Mouse (Mus musculus) myocyte (in vitro differentiated cells): ENCODE measurements around the gene Trp53rkb. TPM values are rescaled to one million over a fixed set of nuclear protein-coding genes. Genes with fewer than 3 reads are reported as not detected.

ENCODE experiments used
- H3K27me3 ChIP-seq: one replicate; pipeline ENCODE4 v1.6.1; 2011; ENCODE audit not compliant: control insufficient read depth, insufficient read depth, insufficient read length
- H3K36me3 ChIP-seq: one replicate; pipeline ENCODE4 v1.6.1; 2011; ENCODE audit not compliant: control insufficient read depth, insufficient read depth
- H3K4me2 ChIP-seq: one replicate; pipeline ENCODE4 v1.6.1; 2011; ENCODE audit warnings: low read depth, control low read depth
- H3K4me3 ChIP-seq: one replicate; pipeline ENCODE4 v1.5.1; 2011; ENCODE audit warnings: mild to moderate bottlenecking, control low read depth, moderate library complexity
- H3K79me2 ChIP-seq: one replicate; pipeline ENCODE4 v1.6.1; 2011; ENCODE audit not compliant: control insufficient read depth, insufficient read depth
- H3ac ChIP-seq: one replicate; pipeline ENCODE4 v1.6.1; 2011; ENCODE audit not compliant: control insufficient read depth, insufficient read length
- CEBPB ChIP-seq: IDR thresholded peaks from 2 replicates; pipeline ENCODE4 v1.6.1; 2011; ENCODE audit warnings: mild to moderate bottlenecking, moderate library complexity; ENCODE audit not compliant: poor library complexity, insufficient read depth, severe bottlenecking
- E2F4 ChIP-seq: IDR thresholded peaks from one replicate; pipeline ENCODE4 v1.6.1; 2011; ENCODE audit warnings: mild to moderate bottlenecking, control low read depth, moderate library complexity; ENCODE audit not compliant: insufficient read depth
- MAX ChIP-seq: IDR thresholded peaks from one replicate; pipeline ENCODE4 v1.6.1; 2011; ENCODE audit warnings: low read depth, mild to moderate bottlenecking, control low read depth
- MYOD1 ChIP-seq, 3 experiments: IDR thresholded peaks; one replicate each; pipeline ENCODE4 v1.6.1; 2011; ENCODE audit warnings: control low read depth in 2 of 3, low read depth in 2 of 3, mild to moderate bottlenecking in 2 of 3, moderate library complexity in 1 of 3; ENCODE audit not compliant: insufficient read length in 2 of 3, control insufficient read depth in 1 of 3
- MYOG ChIP-seq, 3 experiments: IDR thresholded peaks; one replicate each; pipeline ENCODE4 v1.6.1; 2011; ENCODE audit warnings: control low read depth in 2 of 3, low read depth in 2 of 3, mild to moderate bottlenecking in 2 of 3; ENCODE audit not compliant: insufficient read length in 2 of 3, control insufficient read depth in 1 of 3, insufficient read depth in 1 of 3
- POLR2A ChIP-seq: IDR thresholded peaks from one replicate; pipeline ENCODE4 v1.6.1; 2011; ENCODE audit warnings: low read depth, mild to moderate bottlenecking, control low read depth, moderate library complexity; ENCODE audit not compliant: insufficient read length
- POLR2AphosphoS2 ChIP-seq: IDR thresholded peaks from one replicate; pipeline ENCODE4 v1.6.1; 2011; ENCODE audit warnings: low read depth, control low read depth; ENCODE audit not compliant: insufficient read length
- REST ChIP-seq: IDR thresholded peaks from one replicate; pipeline ENCODE4 v1.6.1; 2011; ENCODE audit warnings: mild to moderate bottlenecking, control low read depth, moderate library complexity; ENCODE audit not compliant: insufficient read depth, insufficient read length
- SRF ChIP-seq: IDR thresholded peaks from one replicate; pipeline ENCODE4 v1.6.1; 2011; ENCODE audit warnings: low read depth; ENCODE audit not compliant: control insufficient read depth, insufficient read length
- TCF12 ChIP-seq: IDR thresholded peaks from one replicate; pipeline ENCODE4 v1.6.1; 2011; ENCODE audit warnings: mild to moderate bottlenecking, control low read depth; ENCODE audit not compliant: poor library complexity, insufficient read depth, severe bottlenecking
- TCF3 ChIP-seq: IDR thresholded peaks from one replicate; pipeline ENCODE4 v1.6.1; 2011; ENCODE audit warnings: low read depth, control low read depth; ENCODE audit not compliant: insufficient read length
- USF1 ChIP-seq: IDR thresholded peaks from one replicate; pipeline ENCODE4 v1.6.1; 2011; ENCODE audit warnings: low read depth, mild to moderate bottlenecking, control low read depth, moderate library complexity
- polyA plus RNA-seq: library from polyadenylated mRNA; unstranded; fragments of >200 nt; fragmentation: generic; extraction: Trizol; gene quantifications from one replicate; pipeline ENCODE4 v1.2.1, GENCODE M21; 2012; ENCODE audit warnings: missing spikeins

Gene Trp53rkb
- polyA plus RNA-seq, 1 experiment, result 4.7 TPM

GRCm38 (mm10) chr2:166779956-166780355, 12.4 kb upstream of the Trp53rkb start:
- peaks cover 22% of the 10 kb centered on the region for H3K27me3 ChIP-seq
- H3K36me3 ChIP-seq, result no peaks in the 10 kb centered on the region
- no peaks in the 10 kb centered on the region for H3K79me2 ChIP-seq
- no peak overlapping the region for H3ac ChIP-seq
- no peak for TF ChIP-seq SRF
- no peak for TF ChIP-seq E2F4
- no peak for TF ChIP-seq CEBPB
- no peak for TF ChIP-seq MYOD1 (IDR thresholded peaks at IDR 0.05; ENCODE audit: control insufficient read depth in 1 of 3, insufficient read length in 2 of 3, low read depth in 2 of 3)
- TF ChIP-seq POLR2AphosphoS2, result no peak
- H3K4me3 ChIP-seq, result no peak overlapping the region
- H3K4me2 ChIP-seq, result no peak overlapping the region

GRCm38 (mm10) chr2:166780980-166781578, 11.3 kb upstream of the Trp53rkb start:
- Histone ChIP-seq H3K79me2 (no peaks in the 10 kb centered on the region), H3K4me2 (peak overlapping the region; percentile 25), H3K4me3 (no peak overlapping the region), H3K36me3 (no peaks in the 10 kb centered on the region), H3ac (no peak overlapping the region), H3K27me3 (peaks cover 22% of the 10 kb centered on the region)
- TF ChIP-seq E2F4 (no peak), POLR2A (no peak), SRF (no peak), REST (no peak), MYOD1 (IDR thresholded peaks at IDR 0.05; ENCODE audit: control insufficient read depth in 1 of 3, insufficient read length in 2 of 3, low read depth in 2 of 3) (no peak), USF1 (no peak)

DNA sequence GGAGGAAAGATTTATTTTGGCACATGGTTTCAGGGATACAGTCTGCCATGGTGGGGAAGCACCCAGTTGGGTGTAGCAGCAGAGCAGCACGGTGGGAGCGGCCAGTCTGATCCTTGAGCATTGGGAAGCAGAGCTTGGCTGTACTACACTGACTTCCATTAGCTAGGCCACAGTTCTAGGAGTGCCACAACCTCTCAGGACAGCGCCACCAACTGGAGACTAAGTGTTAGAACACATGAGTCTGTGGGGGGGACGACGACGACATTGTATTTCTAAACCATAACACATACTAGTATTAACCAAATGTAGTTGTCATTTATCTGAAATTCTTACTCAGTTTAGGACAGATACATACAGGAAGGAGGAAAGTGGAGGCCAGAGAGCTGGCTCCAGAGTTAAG, 8.0 kb upstream of the Trp53rkb start:
- TF ChIP-seq POLR2AphosphoS2 (no peak), TCF12 (no peak), REST (no peak), USF1 (no peak), POLR2A (no peak), SRF (no peak), TCF3 (no peak), CEBPB (no peak), MYOD1 (IDR thresholded peaks at IDR 0.05; ENCODE audit: control insufficient read depth in 1 of 3, insufficient read length in 2 of 3, low read depth in 2 of 3) (no peak), MAX (no peak), E2F4 (no peak), MYOG (IDR thresholded peaks at IDR 0.05; ENCODE audit: control insufficient read depth in 1 of 3, insufficient read depth in 1 of 3, insufficient read length in 2 of 3, low read depth in 2 of 3) (no peak)
- Histone ChIP-seq H3K4me2 (no peak overlapping the region), H3K36me3 (no peaks in the 10 kb centered on the region), H3ac (no peak overlapping the region), H3K79me2 (no peaks in the 10 kb centered on the region), H3K4me3 (no peak overlapping the region), H3K27me3 (peaks cover 13% of the 10 kb centered on the region)

DNA sequence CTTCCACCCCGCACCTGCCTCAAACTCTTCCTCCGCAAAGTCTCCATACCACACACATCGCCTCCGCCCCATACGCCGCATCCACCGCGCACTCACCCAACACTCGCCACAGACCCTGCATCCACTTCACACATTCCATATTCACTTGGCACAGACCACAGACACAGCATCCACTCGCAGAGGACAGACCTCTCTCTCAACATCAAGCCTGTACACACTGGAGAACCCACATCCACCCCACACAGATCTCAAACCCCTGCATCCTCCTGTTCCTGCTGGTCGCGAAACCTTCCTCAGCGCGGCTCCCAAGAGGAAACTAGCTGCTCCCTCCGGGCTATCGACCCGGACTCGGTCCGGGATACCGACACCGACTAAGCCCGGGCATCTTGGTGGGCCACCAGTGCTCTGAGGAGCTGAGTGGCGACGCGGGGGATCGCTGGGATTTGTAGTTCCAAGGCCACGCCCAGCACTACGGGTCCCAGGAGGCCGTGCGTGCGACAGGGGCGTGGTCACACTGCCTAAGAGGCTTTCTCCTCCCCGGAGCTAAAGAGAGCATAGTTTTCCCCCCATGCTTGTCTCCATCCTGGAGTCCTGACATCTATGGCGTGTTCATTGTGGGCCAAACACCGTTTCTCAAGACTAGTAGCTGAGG, 5.9 kb upstream of the Trp53rkb start:
- Histone ChIP-seq H3K4me2 (peak overlapping the region; percentile 87), H3K36me3 (no peaks in the 10 kb centered on the region), H3K4me3 (peak overlapping the region; percentile 40), H3ac (peak overlapping the region; percentile 14), H3K27me3 (no peaks in the 10 kb centered on the region), H3K79me2 (no peaks in the 10 kb centered on the region)
- TF ChIP-seq POLR2A (peak; percentile 69), E2F4 (no peak), MYOD1 (IDR thresholded peaks at IDR 0.05; ENCODE audit: control insufficient read depth in 1 of 3, insufficient read length in 2 of 3, low read depth in 2 of 3) (no peak), MAX (no peak), POLR2AphosphoS2 (peak; percentile 61)

GRCm38 (mm10) chr2:166791738-166792137, 593 bp upstream of the Trp53rkb start:
- no peak for TF ChIP-seq POLR2A
- TF ChIP-seq REST, result no peak
- no peak for TF ChIP-seq MYOD1 (IDR thresholded peaks at IDR 0.05; ENCODE audit: control insufficient read depth in 1 of 3, insufficient read length in 2 of 3, low read depth in 2 of 3)
- no peak for TF ChIP-seq TCF12
- TF ChIP-seq MYOG (IDR thresholded peaks at IDR 0.05; ENCODE audit: control insufficient read depth in 1 of 3, insufficient read depth in 1 of 3, insufficient read length in 2 of 3, low read depth in 2 of 3), result no peak
- TF ChIP-seq E2F4, result no peak
- TF ChIP-seq MAX, result no peak
- no peak for TF ChIP-seq TCF3
- H3K36me3 ChIP-seq, result peaks cover 6% of the 10 kb centered on the region
- H3K4me2 ChIP-seq, result no peak overlapping the region

More at GRCm38 (mm10) chr2:166791738-166792137, 593 bp upstream of the Trp53rkb start:
- no peaks in the 10 kb centered on the region for H3K27me3 ChIP-seq
- no peak overlapping the region for H3K4me3 ChIP-seq
- H3ac ChIP-seq, result no peak overlapping the region
- peaks cover 17% of the 10 kb centered on the region for H3K79me2 ChIP-seq
